Mouse (Mus musculus) heart, embryonic 16.5 days (tissue): ENCODE data around the gene 4921507P07Rik. TPM values are rescaled to one million over a fixed set of nuclear protein-coding genes. Genes with fewer than 3 reads are reported as not detected.
"Not testable (repeated sequence)": the region's sequence is repeated elsewhere in the genome, so short reads cannot be mapped to it uniquely, and the experiment has no call there.

Experiments used
- ATAC-seq: fragments of 200-750 bp; cut with Nextera tagmentation; replicated peaks from 2 replicates; pipeline ENCODE4 v1.8.0; 2017; ENCODE audit warnings: moderate number of reproducible peaks; ENCODE audit not compliant: insufficient read depth, low FRiP score; ENCODE audit errors: extremely low read depth
- H3K27ac ChIP-seq: fragments of 300-500 bp; sonication (generic); 2 replicates; pipeline ENCODE4 v1.5.1; 2014; ENCODE audit warnings: mild to moderate bottlenecking, low read length, control low read depth, moderate library complexity
- H3K27me3 ChIP-seq: fragments of 300-500 bp; sonication (generic); 2 replicates; pipeline ENCODE4 v1.6.1; 2014; ENCODE audit warnings: low read length, mixed read lengths; ENCODE audit not compliant: control insufficient read depth, insufficient read depth
- H3K36me3 ChIP-seq: fragments of 300-500 bp; sonication (generic); 2 replicates; pipeline ENCODE4 v1.6.1; 2014; ENCODE audit not compliant: control insufficient read depth, insufficient read depth
- H3K4me1 ChIP-seq: fragments of 300-500 bp; sonication (generic); 2 replicates; pipeline ENCODE4 v1.6.1; 2014; ENCODE audit warnings: low read length, mixed read lengths; ENCODE audit not compliant: control insufficient read depth, insufficient read depth
- H3K4me2 ChIP-seq: fragments of 300-500 bp; sonication (generic); 2 replicates; pipeline ENCODE4 v1.6.1; 2014; ENCODE audit warnings: low read depth, mild to moderate bottlenecking, control low read depth, low read length
- H3K4me3 ChIP-seq: fragments of 300-500 bp; sonication (generic); 2 replicates; pipeline ENCODE4 v1.5.1; 2014; ENCODE audit warnings: mild to moderate bottlenecking, control low read depth, low read length
- H3K9ac ChIP-seq: fragments of 300-500 bp; sonication (generic); 2 replicates; pipeline ENCODE4 v1.6.1; 2014; ENCODE audit warnings: low read length, control low read depth
- H3K9me3 ChIP-seq: fragments of 300-500 bp; sonication (generic); replicated peaks from 2 replicates; pipeline ENCODE4 v1.6.1; 2016; ENCODE audit warnings: low read length; ENCODE audit not compliant: control insufficient read depth
- WGBS: fragments of 180-500 bp; shearing (Covaris S2); extraction: QIAGEN DNeasy Blood & Tissue Kit; methylation state at CpG from one replicate; pipeline ENCODE4 v1.1.7; 2014; 5-methylcytosine and 5-hydroxymethylcytosine counted together
- polyA plus RNA-seq: library from polyadenylated mRNA; unstranded; fragments of >200 nt; fragmentation: Nextera tagmentation; extraction: Ambion mirVana; gene quantifications from 2 replicates; pipeline ENCODE4 v1.2.1, GENCODE M21; 2015

Gene 4921507P07Rik
- polyA plus RNA-seq, 1 experiment from 2014 or later: 0.32 TPM

- Histone ChIP-seq H3K9ac (peak within 1 kb of the TSS; percentile 96), H3K4me3 (peak within 1 kb of the TSS; percentile 97), H3K4me1 (peaks cover 6% of the 10 kb centered on the region), H3K27ac (peak within 1 kb of the TSS; percentile 98), H3K9me3 (no peaks in the 10 kb centered on the region), H3K27me3 (no peaks in the 10 kb centered on the region), H3K4me2 (peak within 1 kb of the TSS; percentile 80), H3K36me3 (peaks cover 7% of the 10 kb centered on the region)
- peak; percentile 97 for ATAC-seq
- WGBS: under 1% methylated on average over 78 of the region's 78 CpGs
Measured at GRCm38 (mm10) chr6:50566141-50566996, 30.1 kb downstream of the 4921507P07Rik start, which contains the start of gene Cycs. Gene Cycs, minus strand, starts transcription at chr6:50566538.

- H3K4me1 ChIP-seq: peaks cover 6% of the 10 kb centered on the region
- 91% methylated on average over 3 of the region's 3 CpGs for WGBS
- H3K36me3 ChIP-seq: peaks cover 7% of the 10 kb centered on the region
- H3K9ac ChIP-seq: no peak overlapping the region
- H3K4me2 ChIP-seq: no peak overlapping the region
- no peak for ATAC-seq
- H3K27me3 ChIP-seq: no peaks in the 10 kb centered on the region
- no peak overlapping the region for H3K27ac ChIP-seq
- no peak overlapping the region for H3K4me3 ChIP-seq
- H3K9me3 ChIP-seq: no peaks in the 10 kb centered on the region
Measured at GRCm38 (mm10) chr6:50563651-50564050, 32.8 kb downstream of the 4921507P07Rik start.

GRCm38 (mm10) chr6:50562421-50562820, 34.0 kb downstream of the 4921507P07Rik start:
- WGBS: 89% methylated on average over 4 of the region's 4 CpGs
- no peak for ATAC-seq
- Histone ChIP-seq H3K9me3 (no peaks in the 10 kb centered on the region), H3K27me3 (no peaks in the 10 kb centered on the region), H3K27ac (no peak overlapping the region), H3K4me3 (no peak overlapping the region), H3K4me2 (no peak overlapping the region), H3K36me3 (peaks cover 7% of the 10 kb centered on the region), H3K9ac (no peak overlapping the region), H3K4me1 (peaks cover 4% of the 10 kb centered on the region)

GRCm38 (mm10) chr6:50560776-50561175, 35.7 kb downstream of the 4921507P07Rik start:
- Histone ChIP-seq H3K4me3 (no peak overlapping the region), H3K4me1 (no peaks in the 10 kb centered on the region), H3K36me3 (peaks cover 7% of the 10 kb centered on the region), H3K4me2 (no peak overlapping the region), H3K27ac (no peak overlapping the region), H3K9me3 (no peaks in the 10 kb centered on the region), H3K27me3 (no peaks in the 10 kb centered on the region), H3K9ac (no peak overlapping the region)
- 89% methylated on average over 1 of the region's 1 CpGs for WGBS
- ATAC-seq: no peak

- Histone ChIP-seq H3K4me3 (no peak overlapping the region), H3K9ac (no peak overlapping the region), H3K4me1 (no peaks in the 10 kb centered on the region), H3K4me2 (no peak overlapping the region), H3K27ac (no peak overlapping the region), H3K9me3 (no peaks in the 10 kb centered on the region), H3K27me3 (no peaks in the 10 kb centered on the region), H3K36me3 (peaks cover 3% of the 10 kb centered on the region)
- ATAC-seq: no peak
- 69% methylated on average over 4 of the region's 4 CpGs for WGBS
Measured at GRCm38 (mm10) chr6:50558877-50559276, 37.6 kb downstream of the 4921507P07Rik start.

GRCm38 (mm10) chr6:50557566-50557965, 38.9 kb downstream of the 4921507P07Rik start:
- no peaks in the 10 kb centered on the region for H3K9me3 ChIP-seq
- no peak overlapping the region for H3K4me3 ChIP-seq
- no peak overlapping the region for H3K9ac ChIP-seq
- no peak overlapping the region for H3K4me2 ChIP-seq
- 86% methylated on average over 6 of the region's 6 CpGs for WGBS
- H3K4me1 ChIP-seq: no peaks in the 10 kb centered on the region
- H3K36me3 ChIP-seq: no peaks in the 10 kb centered on the region
- H3K27ac ChIP-seq: no peak overlapping the region
- no peaks in the 10 kb centered on the region for H3K27me3 ChIP-seq
- no peak for ATAC-seq

GRCm38 (mm10) chr6:50554223-50554622, 42.2 kb downstream of the 4921507P07Rik start:
- WGBS: 61% methylated on average over 2 of the region's 2 CpGs
- H3K27ac ChIP-seq, H3K4me3 ChIP-seq, ATAC-seq, H3K9ac ChIP-seq, H3K4me1 ChIP-seq, H3K27me3 ChIP-seq, H3K9me3 ChIP-seq, H3K4me2 ChIP-seq, H3K36me3 ChIP-seq: not testable (repeated sequence)

- Histone ChIP-seq H3K9ac (no peak overlapping the region), H3K27ac (no peak overlapping the region), H3K9me3 (no peaks in the 10 kb centered on the region), H3K4me3 (no peak overlapping the region), H3K4me2 (no peak overlapping the region), H3K36me3 (no peaks in the 10 kb centered on the region), H3K27me3 (no peaks in the 10 kb centered on the region), H3K4me1 (no peaks in the 10 kb centered on the region)
- ATAC-seq: no peak
- 68% methylated on average over 5 of the region's 5 CpGs for WGBS
Measured at GRCm38 (mm10) chr6:50552881-50553518, 43.4 kb downstream of the 4921507P07Rik start.

- Histone ChIP-seq H3K4me1 (0 out of 2 replicates have a peak, but pooled peaks cover 3% of the 10 kb centered on the region), H3K9me3 (no peaks in the 10 kb centered on the region), H3K27me3 (no peaks in the 10 kb centered on the region), H3K9ac (no peak overlapping the region), H3K27ac (no peak overlapping the region), H3K36me3 (no peaks in the 10 kb centered on the region), H3K4me3 (no peak overlapping the region), H3K4me2 (no peak overlapping the region)
- no peak for ATAC-seq
- WGBS: 76% methylated on average over 7 of the region's 7 CpGs
Measured at GRCm38 (mm10) chr6:50549791-50550190, 46.6 kb downstream of the 4921507P07Rik start.
